Mouse (Mus musculus) retina, postnatal 7 days (tissue): ENCODE data around the gene Apol8.
A peak's percentile ranks its signal among the peaks of the same experiment; 100 is the strongest.

ENCODE experiments used
- DNase-seq: peaks from one replicate; pipeline ENCODE4 v3.0.0-alpha.2; 2012; ENCODE audit warnings: low read depth, low spot score

Gene Apol8

DNA sequence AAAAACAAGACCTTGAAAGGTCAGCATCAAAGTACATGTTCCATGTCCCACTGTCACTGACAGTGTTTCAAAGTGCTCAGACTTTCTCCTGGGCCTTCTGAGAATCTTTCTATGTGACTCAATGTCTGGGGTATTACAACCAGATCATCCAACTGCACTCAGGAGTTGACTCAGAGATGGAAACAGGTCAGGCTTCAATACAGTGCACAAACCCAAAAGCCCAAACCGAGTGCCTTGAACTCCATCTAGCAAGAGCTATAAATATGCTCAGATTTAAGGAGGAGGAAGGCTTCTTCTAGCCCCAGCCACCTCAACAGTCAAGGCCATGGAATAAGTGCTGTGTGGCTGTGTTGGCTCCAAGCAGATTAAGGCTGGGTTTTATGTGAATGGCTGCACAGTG, 29.0 kb upstream of the Apol8 start:
- DNase-seq, result no peak

DNA sequence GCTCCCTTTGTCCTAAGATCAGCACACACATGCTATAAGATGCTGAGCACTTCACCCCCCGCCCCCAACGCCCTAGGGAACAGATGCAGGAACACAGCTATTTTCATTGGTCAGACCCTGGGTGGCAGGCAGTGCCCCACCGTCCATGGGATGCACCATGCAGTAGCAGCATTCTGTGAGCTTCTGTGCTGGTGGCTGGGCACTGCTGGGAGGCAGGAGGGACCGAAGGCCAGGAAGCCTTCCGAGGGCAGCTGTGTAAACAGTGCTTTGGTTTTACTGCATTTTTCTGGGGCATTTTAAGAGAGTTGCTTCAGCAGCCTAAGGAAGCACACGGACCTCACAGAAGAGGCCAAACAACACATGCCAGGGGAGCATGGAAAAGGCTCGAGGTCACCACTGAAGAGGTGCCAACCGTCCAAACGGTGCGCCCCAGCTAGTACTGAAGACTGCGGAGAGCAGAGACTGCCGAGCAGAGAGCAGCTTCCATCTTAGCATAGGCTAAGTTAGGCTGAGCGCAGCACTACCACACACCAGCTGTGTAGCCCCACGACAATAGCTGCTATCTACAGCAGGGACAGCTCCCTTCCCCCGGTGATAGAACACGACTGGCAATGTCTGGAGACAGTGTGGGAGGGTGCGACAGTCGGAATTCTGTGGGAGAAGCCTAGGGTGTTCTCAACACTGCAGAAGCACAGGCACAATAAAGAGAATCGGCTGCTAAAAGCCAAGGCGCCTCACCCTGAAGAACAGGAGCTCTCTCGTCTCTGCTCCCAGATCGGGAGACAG, 27.4 kb upstream of the Apol8 start:
- DNase-seq, result no peak

DNA sequence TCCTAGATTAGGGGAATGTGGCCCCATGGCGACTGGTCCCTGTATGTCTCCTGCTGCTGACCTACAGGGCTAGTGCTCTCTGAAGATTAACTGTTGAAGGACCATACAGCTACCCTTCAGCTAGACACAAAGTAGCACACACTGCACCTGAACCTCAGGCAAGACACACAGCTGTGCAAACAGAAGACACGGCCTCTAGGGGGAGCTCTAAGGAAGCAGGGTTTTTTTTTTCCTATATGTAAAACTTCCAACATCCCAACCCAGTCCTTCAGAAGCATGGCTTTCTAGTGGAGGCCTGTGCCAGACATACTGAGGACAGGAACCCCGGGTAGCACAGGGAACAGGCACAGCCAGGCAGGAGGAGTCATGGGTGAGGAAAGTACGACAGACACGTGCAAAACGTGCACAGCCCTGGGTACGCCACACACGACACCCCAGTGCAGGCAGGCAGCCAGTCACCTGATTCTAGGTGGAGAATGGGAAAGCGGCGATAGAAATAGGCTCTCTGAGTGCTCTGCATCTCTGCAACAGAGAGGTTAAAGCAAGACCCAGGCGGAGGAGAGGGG, 25.7 kb upstream of the Apol8 start:
- no peak for DNase-seq

DNA sequence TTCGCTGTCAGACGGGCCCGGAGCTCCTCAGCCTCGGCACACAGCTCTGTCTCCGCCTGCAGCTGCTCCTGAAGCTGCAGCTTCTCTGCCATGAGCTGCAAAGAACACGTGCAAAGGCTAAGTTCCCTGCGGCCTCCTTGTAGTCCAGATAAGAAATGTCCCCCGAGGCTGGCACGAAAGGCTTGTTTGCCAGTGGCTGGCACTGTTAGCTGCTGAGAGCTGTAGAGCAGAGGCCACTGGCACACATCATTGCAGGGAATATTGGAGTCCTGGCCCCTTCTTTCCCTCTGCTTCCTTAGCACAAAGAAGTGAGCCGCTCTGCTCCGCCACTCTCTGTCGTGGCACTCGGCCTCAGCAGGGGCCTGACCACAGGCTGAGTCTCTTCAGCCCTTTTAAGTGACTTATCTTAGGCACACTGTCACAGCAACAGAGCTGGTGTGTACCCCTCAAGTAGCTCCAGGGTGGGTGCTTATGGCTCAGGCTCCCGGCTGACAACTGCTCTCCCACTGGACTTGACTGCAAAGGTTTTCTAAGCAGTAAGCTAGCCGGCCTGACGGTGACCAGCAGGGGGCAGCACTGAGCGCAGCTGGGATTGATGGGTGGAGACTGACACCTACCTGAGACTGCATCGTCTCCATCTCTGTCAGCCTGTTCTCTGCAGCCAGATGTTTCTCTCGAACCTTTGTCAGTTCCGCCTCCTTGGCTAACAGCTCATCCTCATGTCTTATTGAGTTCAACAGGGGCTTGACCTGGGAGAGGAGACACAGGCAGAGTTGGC, 18.6 kb upstream of the Apol8 start:
- DNase-seq, result peak; percentile 71

DNA sequence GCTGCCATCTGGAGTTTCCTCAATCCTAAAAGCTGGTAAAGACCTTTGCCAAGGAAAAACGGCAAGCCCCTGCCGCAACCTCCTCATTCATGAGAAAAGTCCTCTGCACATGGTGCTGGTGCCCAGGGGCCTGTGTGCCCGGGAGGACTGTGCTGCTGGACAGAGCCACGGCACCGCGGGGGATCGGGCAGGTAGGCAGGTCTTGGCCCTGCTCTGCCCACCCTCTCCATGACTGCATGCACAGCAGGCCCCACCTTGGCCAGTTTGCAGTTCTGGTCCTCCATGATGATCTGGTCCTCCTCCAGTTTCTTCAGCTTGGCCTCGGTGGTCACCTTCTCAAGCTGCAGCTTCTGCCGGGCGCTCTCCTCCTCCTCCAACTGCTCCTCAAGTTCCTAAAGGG, 17.5 kb upstream of the Apol8 start:
- DNase-seq, result no peak

DNA sequence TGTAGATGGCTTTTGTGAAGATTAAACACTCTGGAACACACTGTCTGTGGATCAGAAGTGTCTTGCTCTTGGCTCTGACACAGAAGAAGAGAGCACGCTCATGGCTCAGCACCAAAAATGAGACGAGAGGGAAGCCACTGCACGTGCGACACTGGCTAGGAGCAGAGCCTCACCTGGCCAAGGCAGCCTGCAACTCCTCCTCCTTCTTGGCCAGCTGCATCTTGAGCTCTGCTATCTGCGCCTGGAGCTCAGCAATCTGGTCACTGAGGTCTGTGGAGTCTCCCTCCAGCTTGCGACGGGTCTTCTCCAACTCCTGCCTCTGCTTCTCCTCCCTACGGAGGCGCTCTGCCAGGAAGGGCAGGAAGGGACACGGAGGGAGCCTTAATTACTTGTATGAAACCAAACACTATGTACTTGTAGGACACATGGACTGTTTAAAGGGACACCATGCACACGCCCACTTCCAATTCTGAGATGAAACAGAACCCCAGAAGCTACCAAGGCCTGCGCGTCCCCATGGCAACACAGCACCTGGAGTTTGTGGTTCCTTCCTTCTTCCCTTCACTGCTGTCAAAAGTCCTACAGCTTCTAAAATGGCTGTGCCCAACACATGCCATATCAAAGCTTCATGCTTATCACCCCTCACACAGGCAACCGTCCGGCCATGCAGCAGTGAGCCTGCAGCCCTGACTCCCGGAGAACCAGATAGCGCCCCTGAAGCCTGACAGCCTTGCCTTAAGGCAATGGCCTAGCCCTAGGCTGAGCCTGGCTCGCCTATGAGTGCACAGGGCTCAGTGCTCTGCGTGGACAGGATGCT, 16.5 kb upstream of the Apol8 start:
- no peak for DNase-seq

DNA sequence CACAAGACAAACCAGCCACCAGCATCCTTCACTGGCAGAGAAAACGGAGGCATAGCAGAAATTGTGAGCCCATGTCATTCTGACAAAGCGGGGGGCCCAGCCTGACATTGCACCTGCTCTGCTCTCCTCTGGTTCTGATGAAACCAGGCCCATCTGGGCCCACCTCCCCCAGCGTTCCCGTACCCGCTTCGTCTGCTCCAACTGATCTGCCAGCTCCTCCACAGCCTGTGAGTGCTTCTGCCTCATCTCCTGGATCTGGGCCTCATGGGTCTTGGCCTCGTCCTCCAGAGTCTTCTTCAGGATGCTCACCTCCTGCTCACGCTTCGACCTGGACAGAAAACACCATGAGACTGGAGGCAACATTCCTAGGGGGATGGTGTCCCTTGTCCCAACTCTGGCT, 14.1 kb upstream of the Apol8 start:
- DNase-seq, result no peak

DNA sequence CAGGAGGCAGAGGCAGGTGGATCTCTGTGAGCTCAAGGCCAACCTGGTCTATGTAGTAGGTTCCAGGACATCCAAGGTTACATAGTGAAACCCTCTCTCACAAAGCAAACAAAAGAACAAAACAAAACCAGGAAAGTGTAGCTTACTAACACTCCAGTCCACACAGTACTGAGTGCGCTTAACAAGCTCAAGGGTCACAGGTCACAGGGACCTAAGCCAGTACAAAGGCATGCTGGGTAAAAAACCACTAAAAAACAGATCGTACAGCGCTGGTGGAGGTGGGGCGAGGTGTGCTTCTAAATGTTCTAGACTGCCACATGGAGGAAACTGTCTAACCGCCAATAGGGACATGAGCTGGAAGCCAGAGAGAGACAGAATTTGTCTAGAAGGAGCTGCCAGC, 13.5 kb upstream of the Apol8 start:
- DNase-seq, result no peak

DNA sequence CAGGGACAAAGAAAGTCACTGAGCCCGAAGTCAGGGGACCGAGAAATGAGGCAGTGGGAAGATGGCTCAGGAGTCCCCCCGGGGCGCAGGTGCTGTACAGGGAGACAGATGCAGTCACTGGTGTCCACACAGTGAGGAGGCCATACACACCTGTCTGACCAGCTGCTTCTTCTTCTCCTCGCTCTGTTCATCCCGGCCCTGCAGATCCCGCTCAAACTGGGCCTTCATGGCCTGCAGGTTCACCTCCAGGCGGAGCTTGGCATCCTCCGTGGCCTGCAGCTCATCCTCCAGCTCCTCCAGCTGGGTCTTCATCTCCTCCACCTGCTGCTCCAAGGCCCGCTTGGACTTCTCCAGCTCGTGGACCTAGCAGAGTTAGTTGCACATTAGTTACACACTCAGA, 10.2 kb upstream of the Apol8 start:
- no peak for DNase-seq

DNA sequence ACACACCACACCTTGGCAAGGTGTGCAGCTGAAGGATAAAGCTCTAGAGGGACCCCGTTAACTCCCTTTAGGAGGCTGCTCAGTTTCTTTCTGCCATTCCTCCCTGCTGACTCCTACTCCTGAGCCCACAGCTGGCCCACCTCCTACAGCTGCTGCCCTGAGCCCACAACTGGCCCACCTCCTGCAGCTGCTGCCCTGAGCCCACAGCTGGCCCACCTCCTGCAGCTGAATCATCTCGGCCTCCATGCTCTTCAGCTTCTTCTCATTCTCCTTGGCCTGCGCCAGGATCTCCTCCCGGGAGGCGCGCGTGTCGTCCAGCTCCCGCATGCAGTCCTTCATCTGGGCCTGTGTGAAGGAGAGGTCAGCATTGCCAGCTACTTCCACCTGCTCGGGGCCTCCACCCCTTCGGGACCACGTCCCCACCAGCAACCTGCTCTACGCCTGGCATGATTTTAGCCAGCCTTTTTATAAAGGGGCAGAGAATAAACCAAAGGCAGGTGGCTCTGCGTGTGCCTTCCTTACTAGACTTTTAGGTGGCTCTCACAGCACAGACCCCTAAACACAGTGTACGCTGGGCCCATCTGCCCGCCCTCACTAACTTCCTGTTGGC, 8.8 kb upstream of the Apol8 start:
- DNase-seq, result no peak

DNA sequence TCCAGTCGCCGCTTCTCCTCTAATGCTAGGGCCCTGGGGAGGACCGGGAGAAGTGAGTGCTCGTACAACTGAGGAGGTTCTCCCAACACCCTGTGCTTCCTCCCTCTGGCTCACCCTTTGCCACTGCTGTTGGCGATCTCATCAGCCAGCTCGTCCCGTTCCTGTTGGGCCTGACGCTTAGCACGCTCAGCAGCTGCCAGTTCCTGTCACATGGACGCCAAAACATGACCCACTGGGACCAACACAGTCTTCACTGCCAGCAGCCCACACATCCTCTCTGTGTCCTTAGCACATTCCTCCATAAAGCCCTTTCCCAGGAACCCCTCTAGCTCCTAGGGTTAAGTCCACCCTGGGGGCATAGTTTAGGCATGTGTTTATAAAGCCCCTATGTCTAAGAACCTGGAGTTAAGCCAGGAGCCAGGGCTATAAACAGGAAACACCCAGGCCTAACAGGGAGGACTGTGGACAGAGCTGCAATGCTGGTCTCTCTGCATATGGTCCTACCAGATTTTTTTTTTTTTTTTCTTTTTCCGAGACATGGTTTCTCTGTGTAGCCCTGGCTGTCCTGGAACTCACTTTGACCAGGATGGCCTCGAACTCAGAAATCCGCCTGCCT, 7.7 kb upstream of the Apol8 start:
- DNase-seq, result no peak

DNA sequence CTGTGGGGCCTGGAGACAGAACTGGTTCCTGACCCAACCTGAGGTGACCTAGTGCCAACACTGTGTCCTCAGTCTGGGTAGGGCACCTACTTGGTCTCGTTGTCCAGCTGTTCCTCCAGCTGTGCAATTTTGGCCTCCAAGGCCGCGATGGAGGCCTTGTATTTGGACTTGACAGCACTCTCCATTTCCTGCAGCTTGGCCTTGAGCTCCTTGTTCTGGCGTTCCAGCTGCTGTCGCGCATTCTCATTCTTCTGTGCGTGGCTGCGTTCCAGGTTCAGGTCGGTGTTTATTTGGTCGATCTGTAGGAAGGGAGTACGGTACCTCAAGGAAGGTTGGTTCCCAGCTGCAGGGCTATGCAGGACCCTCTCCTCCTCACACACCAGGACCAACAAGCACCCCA, 6.9 kb upstream of the Apol8 start:
- DNase-seq, result no peak

DNA sequence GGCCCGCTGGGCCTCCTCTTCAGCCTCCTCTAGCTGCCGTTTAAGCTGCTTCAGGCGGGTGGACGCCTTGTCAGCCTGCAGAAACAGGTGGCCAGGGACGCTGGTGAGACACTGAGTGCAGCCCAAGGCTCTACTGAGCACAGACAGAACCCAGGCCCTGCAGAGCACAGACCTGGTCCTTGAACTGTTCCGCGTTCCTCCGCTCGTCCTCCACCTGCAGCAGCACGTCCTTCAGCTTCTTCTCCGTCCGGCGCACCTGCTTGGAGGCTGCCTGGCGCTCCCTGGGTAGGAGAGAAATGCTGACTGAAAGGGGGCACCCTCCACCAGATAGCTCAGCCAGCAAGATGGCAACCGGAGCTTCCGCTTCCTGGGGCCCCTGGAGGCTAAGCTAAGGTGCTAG, 6.2 kb upstream of the Apol8 start:
- DNase-seq, result no peak

DNA sequence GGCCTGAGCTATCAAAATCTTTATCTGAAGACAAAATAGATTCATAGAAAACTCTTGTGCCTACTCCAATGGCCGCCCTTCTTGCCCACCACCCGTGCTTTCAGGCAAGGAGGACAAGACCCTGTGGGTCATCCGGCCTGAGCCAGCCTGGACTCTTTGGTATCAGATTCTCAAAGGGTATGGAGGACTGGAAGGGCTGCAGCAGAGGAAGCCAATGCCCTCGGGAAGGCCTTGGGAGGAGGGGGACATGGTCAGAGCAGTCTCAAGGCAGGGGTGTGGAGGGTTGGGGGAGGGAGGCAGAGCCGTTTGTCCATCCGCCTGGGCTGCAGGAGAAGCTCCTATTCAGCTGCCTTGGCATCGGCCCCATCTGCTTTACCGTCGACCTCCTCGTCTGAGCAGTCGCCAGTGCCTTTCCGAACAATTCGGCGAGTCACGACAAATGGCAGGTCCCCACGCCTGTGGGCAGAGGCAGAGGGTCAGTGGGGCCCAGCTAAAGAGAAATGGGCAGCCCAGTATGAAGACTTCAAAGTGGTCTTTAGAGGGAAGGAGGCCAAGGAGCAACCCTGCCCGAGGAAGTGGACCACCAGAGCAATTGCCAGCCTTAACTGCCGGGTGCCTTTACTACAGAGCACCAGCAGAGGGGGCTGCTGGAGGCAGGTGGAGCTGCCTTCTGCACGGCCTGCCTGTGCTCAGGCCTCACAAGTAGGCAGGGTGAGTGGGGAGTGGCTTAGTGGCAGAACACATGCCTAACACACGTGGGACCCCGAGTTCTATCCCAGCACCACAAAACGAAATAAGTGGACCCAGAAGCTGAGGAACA, 5.0 kb upstream of the Apol8 start:
- DNase-seq, result no peak

DNA sequence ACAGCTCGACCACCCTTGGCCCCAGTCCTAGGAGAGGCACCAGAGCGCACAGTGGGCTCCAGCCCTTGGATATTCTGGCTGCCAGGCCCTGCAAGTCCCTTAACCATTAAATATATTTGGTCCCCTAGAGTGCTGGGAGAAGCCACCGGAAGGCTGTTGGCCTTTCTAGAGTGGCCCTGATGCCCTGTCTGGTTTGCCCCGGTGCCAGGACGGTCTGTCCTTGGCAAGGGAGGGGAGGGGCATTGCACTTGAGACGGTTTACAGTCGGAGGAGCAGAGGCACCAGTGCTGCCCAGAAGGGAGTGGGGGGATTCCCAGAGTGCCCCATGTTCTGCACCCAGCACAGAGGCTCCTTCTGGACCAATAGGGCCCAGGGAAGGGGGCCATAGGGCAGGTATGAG, 4.3 kb upstream of the Apol8 start:
- no peak for DNase-seq

DNA sequence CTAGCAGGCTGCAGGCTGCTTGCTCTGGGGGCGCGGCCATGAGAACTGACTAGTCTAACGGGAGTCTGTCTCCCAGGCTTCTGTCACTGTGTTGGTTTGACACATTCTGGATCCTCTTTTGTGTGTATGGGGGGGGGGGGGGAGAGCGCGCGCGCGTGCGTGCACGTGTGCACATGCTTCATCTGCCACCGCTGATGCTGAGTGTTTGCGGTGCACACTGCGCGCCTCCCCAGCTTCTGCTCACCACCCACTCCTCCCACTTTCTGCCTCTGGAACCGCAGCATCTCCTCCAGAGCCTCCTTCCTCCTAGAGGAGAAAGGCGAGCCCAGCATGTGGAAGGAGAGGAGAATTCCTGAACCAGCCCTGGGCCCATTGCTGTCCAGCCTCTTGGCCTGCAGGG, 3.2 kb upstream of the Apol8 start:
- DNase-seq, result no peak

DNA sequence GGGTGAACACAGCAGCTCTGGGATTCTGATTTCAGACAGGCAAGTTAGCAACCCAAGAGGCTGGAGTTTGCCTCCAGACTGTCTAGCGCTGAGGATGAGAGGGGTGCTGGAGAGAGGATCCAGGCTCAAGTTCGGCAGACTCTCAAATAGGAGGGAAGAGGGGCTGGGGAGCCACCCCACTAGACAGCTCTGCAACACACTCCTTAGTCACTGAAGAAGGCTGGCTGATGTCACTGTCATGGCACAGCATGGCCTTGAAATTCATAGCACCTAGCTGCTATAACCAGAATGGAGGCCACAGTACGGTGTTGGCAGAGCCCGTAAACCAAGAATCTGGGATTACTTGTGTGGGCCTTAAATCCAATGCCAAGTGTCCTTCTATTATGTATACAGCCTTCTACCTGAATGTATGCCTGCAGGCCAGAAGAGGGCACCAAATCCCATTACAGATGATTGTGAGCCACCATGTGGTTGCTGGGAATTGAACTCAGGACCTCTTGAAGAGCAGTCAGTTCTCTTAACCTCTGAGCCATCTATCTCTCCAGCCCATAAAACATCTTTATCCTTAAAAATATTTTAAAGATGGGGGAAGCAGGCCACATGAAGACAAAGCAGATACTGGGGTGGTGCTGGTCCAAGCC, 903 bp upstream of the Apol8 start:
- no peak for DNase-seq

DNA sequence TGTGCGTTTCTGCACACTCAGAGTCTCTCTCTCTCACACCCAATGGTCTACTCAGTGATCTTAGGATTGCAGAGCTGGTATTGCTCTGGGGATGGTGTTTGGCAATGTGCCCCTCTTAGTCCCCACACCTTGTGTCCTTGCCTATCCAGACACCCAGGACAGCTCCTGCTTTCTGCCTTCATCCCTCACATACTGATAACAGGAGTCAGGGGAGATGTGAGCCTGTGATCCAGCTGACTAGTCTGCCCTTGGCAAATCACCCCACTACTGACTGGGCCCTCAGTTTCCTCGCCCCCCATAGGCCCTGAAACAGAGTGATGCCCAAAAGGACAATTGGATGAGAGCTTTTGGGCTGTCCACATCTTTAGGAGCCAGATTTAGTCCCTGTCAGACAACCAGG, 722 bp downstream of the Apol8 start:
- no peak for DNase-seq

DNA sequence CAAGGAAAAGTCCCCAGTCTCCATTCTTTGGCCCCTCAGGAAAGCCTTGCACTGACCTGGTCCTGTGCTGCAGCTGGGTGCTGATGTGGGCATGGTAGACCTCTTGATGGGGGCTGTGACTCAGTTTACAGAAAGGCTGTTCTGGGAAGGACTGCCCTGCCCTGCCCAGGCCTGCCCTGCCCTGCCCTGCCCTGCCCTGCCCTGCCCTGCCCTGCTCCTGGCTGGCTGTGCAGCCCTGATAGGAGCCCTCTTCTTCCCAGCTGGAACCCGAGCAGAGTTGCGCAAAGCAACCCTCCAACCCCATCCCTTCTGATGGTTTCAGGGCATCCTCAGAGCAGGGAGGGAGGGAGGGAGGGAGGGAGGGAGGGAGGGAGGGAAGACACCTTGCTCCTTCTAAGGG, 1.7 kb downstream of the Apol8 start:
- no peak for DNase-seq

DNA sequence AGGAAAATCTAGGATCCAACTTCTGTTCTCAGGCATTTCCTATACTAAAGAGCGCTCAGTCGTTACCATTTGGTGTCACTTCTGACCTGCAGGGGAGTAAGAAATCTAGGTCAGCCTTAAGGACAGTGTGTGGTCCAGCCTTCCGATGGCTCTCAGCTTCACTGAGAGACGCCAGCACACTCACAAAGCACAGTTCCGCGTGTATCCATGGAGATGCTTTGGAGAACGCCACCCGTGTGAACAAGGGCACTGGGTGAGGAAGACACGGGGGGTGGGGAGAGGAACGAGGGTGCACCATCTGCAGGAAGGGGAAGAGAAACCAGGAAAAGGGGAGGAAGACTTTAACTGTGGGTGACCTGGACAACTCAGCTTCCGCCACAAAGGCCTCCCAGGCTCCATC, 4.4 kb downstream of the Apol8 start:
- DNase-seq, result no peak
